Mouse (Mus musculus) lung, adult 2 months (tissue): ENCODE measurements around the gene Il17ra. TPM values are rescaled to one million over a fixed set of nuclear protein-coding genes. Genes with fewer than 3 reads are reported as not detected.

ENCODE experiments used
- DNase-seq: peaks from one replicate; pipeline ENCODE4 v3.0.0; 2022
- H3K4me1 ChIP-seq: fragments of 200-500 bp; 2 replicates; pipeline ENCODE4 v1.6.1; 2011; ENCODE audit warnings: low read length; ENCODE audit not compliant: control insufficient read depth, insufficient read depth
- H3K4me3 ChIP-seq: fragments of 200-500 bp; replicated peaks from 2 replicates; pipeline ENCODE3; 2011; ENCODE audit warnings: low read depth, mild to moderate bottlenecking, control low read depth, low read length; ENCODE audit errors: extremely low read depth
- CTCF ChIP-seq: fragments of 200-500 bp; IDR thresholded peaks from 2 replicates; pipeline ENCODE4 v1.5.1; 2011; ENCODE audit warnings: mild to moderate bottlenecking, low read length, control low read depth; ENCODE audit not compliant: insufficient read depth
- POLR2A ChIP-seq: fragments of 200-500 bp; IDR thresholded peaks from 2 replicates; pipeline ENCODE4 v1.6.1; 2011; ENCODE audit warnings: low read depth, mild to moderate bottlenecking, control low read depth, low read length, borderline replicate concordance; ENCODE audit errors: extremely low read depth
- WGBS: fragments of 180-500 bp; shearing (Covaris S2); methylation state at CpG from one replicate; pipeline ENCODE4 v1.1.7; 2018; 5-methylcytosine and 5-hydroxymethylcytosine counted together
- polyA plus RNA-seq: library from polyadenylated mRNA; depleted of rRNA; stranded (reverse); fragments of >200 nt; gene quantifications from 2 replicates; pipeline ENCODE4 v1.2.3, GENCODE M21; 2012; rRNA removed

The Il17ra gene
- polyA plus RNA-seq, 1 experiment, result 36.4 TPM

DNA sequence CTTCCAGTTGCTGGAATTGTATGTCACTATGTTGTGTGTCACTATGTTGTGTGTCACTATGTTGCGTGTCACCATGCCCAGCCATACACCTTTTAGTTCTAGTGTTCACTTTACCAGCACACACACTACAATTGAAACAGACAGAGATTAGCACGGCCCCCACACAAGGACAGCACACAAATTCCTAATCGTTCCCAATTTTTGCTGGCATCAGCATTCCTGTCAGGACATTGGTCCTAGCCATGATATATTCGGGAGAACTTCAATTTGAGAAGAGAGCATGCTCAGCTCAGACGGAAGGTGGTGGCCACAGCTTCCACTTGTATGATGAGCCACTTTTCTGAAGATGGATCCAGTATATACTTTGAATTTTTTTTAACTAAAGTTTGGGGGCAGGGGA, 61.7 kb downstream of the Il17ra start:
- TF ChIP-seq POLR2A (no peak), CTCF (no peak)
- WGBS, result 88% methylated on average over 5 of the region's 5 CpGs
- no peak for DNase-seq
- H3K4me3 ChIP-seq, result no peak overlapping the region
- no peaks in the 10 kb centered on the region for H3K4me1 ChIP-seq

DNA sequence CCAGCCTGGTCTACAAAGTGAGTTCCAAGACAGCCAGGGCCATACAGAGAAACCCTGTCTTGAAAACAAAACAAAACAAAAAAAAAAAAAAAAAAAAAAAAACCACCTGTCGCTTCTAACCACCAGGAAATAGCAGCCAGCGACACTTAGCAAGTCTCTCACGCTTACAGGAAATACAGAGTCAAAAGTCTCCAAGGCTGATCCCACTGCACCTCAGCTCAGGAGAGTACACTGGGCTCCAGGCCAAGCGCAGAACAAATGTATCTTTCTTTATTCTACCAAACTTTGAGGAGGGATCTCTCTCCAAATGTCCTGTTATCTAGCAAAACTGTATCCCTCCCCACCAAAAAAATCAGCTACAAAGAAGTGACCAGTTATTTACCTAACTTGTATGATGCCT, 66.1 kb downstream of the Il17ra start:
- H3K4me3 ChIP-seq, result no peak overlapping the region
- peaks cover 7% of the 10 kb centered on the region for H3K4me1 ChIP-seq
- DNase-seq, result no peak
- TF ChIP-seq POLR2A (no peak), CTCF (no peak)
- WGBS, result 50% methylated on average over 4 of the region's 4 CpGs

DNA sequence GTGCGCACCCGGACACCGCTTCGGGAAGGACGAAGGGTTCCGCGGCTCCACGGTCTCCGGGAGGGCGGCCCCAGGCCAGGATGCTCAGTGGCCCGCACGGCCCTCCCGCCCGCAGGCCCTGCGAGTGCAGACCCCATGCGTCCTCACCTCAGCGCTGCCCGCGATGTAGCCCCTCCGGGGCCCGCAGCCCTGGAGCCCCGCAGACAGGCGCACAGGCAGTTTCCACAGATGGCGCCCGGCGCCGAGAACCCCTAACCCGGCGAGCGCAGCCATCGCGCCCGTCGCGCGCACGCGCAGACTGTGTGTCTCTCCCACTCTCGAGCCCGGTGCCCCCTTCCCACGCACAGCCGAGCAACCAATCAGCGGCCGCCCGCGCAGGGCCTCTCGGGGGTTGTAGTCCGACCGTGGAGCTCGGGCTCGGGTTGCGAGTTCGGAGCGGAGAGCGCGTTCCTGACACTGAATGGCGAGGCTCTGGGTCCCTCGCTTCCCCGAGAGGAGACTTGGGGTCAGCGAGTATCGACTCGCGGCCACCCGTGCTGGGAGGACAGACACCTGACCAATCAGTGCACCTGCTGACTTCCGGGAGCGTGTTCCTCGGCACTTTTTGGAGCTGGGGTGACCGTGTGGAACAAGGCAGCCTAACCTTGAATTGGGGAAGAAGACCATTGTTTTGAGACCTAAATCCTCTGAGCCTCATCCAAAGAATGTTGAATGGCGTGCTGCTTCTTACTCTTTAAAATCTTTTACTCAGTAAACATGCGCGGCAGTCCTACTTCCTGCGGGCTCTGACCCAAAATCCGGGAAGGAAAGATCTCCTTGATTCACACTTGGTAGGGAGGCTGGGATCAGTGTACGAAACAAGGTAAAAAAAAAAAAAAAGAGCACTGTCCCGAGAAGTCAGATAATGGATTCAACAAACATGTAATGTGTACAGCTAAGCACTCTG, 68.2 kb downstream of the Il17ra start, which contains the start of gene Hdhd5:
TSS of gene Hdhd5 (minus strand) at position 300 of the 946 bp plus-strand sequence.
- TF ChIP-seq POLR2A (peak; percentile 77; the same call in 1 of the 2 replicates), CTCF (no peak)
- WGBS, result under 1% methylated on average over 75 of the region's 75 CpGs
- DNase-seq, result peak; percentile 91
- Histone ChIP-seq H3K4me3 (peak within 1 kb of the TSS; percentile 85), H3K4me1 (peaks cover 7% of the 10 kb centered on the region)

DNA sequence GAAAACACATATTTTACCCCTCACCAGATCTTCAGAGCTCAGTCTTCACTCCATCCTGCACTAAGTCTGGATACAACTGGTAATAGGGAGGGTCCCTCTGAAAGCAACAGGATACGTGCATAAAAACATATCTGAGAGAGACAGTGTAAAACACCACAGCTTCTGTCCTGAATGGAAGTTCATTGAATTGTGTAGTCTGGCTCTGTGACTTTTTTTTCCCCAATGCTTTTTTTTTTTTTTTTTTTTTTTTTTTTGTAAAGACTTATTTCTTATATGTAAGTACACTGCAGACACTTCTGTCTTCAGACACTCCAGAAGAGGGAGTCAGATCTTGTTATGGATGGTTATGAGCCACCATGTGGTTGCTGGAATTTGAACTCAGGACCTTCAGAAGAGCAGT, 69.5 kb downstream of the Il17ra start:
- Histone ChIP-seq H3K4me3 (no peak overlapping the region), H3K4me1 (peaks cover 7% of the 10 kb centered on the region)
- 71% methylated on average over 1 of the region's 1 CpGs for WGBS
- DNase-seq, result no peak
- no peak for TF ChIP-seq POLR2A

DNA sequence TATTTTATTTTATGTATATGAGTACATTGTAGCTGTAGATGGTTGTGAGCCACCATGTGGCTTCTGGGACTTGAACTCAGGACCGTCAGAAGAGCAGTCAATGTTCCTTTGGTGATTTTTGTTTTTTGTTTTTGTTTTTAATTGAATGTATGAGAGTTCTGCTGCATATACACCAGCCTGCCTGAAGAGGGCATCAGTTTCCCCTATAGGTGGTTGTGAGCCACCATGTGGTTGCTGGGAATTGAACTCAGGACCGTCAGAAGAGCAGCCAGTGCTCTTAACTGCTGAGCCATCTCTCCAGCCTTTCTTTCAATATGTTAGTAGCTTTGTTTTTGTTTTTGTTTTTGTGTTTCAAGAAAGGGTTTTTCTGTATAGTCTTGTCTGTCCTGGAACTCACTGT, 73.3 kb downstream of the Il17ra start:
- TF ChIP-seq POLR2A (no peak), CTCF (no peak)
- no peak for DNase-seq
- H3K4me3 ChIP-seq, result no peak overlapping the region
- 81% methylated on average over 2 of the region's 2 CpGs for WGBS
- peaks cover 7% of the 10 kb centered on the region for H3K4me1 ChIP-seq

Other genes with a start within 250 kb of the Il17ra start
- not detected in 2 replicates for gene D330020A13Rik, start 168.9 kb upstream of the Il17ra start, polyA plus RNA-seq
- 0.19 and 0.39 TPM in 2 replicates for gene B4galnt3, start 168.7 kb upstream of the Il17ra start, polyA plus RNA-seq
- gene Kdm5a, start 99.1 kb upstream of the Il17ra start, polyA plus RNA-seq, result 3.5 and 5.8 TPM in 2 replicates
- 3.0 and 3.5 TPM in 2 replicates for gene Ccdc77, start 98.9 kb upstream of the Il17ra start, polyA plus RNA-seq
- 2.3 and 2.8 TPM in 2 replicates for gene Tmem121b, start 30.6 kb downstream of the Il17ra start, polyA plus RNA-seq
- gene Hdhd5, start 68.1 kb downstream of the Il17ra start, polyA plus RNA-seq, result 17.0 and 17.7 TPM in 2 replicates
- 6.4 and 8.3 TPM in 2 replicates for gene Cecr2, start 203.1 kb downstream of the Il17ra start, polyA plus RNA-seq